Mouse (Mus musculus) cerebellum, postnatal 14 days (tissue): Measurements from ENCODE around the gene Cbx1.

ENCODE experiments used
- DNase-seq, 2 experiments: peaks; one replicate each; pipeline ENCODE4 v3.0.0; 2021; ENCODE audit warnings: mixed read lengths in 2 of 2

Gene Cbx1

GRCm38 (mm10) chr11:96818128-96818710 lies 29.3 kb downstream of the Cbx1 start:
- no peak for DNase-seq

- DNase-seq, result no peak
Measured at GRCm38 (mm10) chr11:96821956-96822355, 33.0 kb downstream of the Cbx1 start.

- no peak for DNase-seq
Measured at GRCm38 (mm10) chr11:96822675-96823470, 33.9 kb downstream of the Cbx1 start.

- DNase-seq, result peak in 1 of 2 experiments; percentile 49
Measured at GRCm38 (mm10) chr11:96823471-96823837, 34.5 kb downstream of the Cbx1 start.

- peak; percentile 92 to 94 for DNase-seq
Measured at GRCm38 (mm10) chr11:96823880-96824782, 35.2 kb downstream of the Cbx1 start.

GRCm38 (mm10) chr11:96824783-96825495 lies 36.0 kb downstream of the Cbx1 start:
- peak; percentile 82 to 86 for DNase-seq

GRCm38 (mm10) chr11:96826481-96826880 lies 37.6 kb downstream of the Cbx1 start:
- DNase-seq, result no peak

- peak in 1 of 2 experiments; percentile 55 for DNase-seq
Measured at GRCm38 (mm10) chr11:96827062-96827581, 38.2 kb downstream of the Cbx1 start.

- DNase-seq, result no peak
Measured at GRCm38 (mm10) chr11:96827917-96828316, 39.0 kb downstream of the Cbx1 start.

GRCm38 (mm10) chr11:96828881-96829280 lies 40.0 kb downstream of the Cbx1 start:
- DNase-seq, result no peak

- DNase-seq, result peak; percentile 73 to 75
Measured at GRCm38 (mm10) chr11:96829403-96829812, 40.5 kb downstream of the Cbx1 start.

GRCm38 (mm10) chr11:96829813-96830538 lies 41.0 kb downstream of the Cbx1 start, which contains the start of gene Nfe2l1:
TSS of gene Nfe2l1 (minus strand) at chr11:96829968.
- DNase-seq, result peak; percentile 98

- no peak for DNase-seq
Measured at GRCm38 (mm10) chr11:96830539-96831216, 41.8 kb downstream of the Cbx1 start.

GRCm38 (mm10) chr11:96831516-96831915 lies 42.6 kb downstream of the Cbx1 start:
- DNase-seq, result no peak

- no peak for DNase-seq
Measured at GRCm38 (mm10) chr11:96832541-96832940, 43.6 kb downstream of the Cbx1 start.

- DNase-seq, result no peak
Measured at GRCm38 (mm10) chr11:96832973-96833372, 44.0 kb downstream of the Cbx1 start.

GRCm38 (mm10) chr11:96834127-96834526 lies 45.2 kb downstream of the Cbx1 start:
- no peak for DNase-seq

GRCm38 (mm10) chr11:96837298-96837697 lies 48.4 kb downstream of the Cbx1 start:
- no peak for DNase-seq

GRCm38 (mm10) chr11:96838341-96838740 lies 49.4 kb downstream of the Cbx1 start:
- no peak for DNase-seq

GRCm38 (mm10) chr11:96839428-96839827 lies 50.5 kb downstream of the Cbx1 start:
- no peak for DNase-seq

- DNase-seq, result no peak
Measured at GRCm38 (mm10) chr11:96839877-96840276, 51.0 kb downstream of the Cbx1 start.
